Mouse (Mus musculus) heart, postnatal 25 days (tissue): ENCODE data around the gene Arsj. TPM values are rescaled to one million over a fixed set of nuclear protein-coding genes. Genes with fewer than 3 reads are reported as not detected.

Experiments used
- DNase-seq: peaks from one replicate; pipeline ENCODE4 v3.0.0; 2022; ENCODE audit warnings: low spot score
- intact Hi-C: fragments of 180-260 bp; cut with DNase I; formaldehyde crosslinking; loops from one replicate; pipeline ENCODE4 v1.15.1; 2025
- total RNA-seq, 2 experiments: library from RNA; stranded (reverse); gene quantifications; 2 replicates each; pipeline ENCODE4 v1.2.3; 2021

Arsj gene
- total RNA-seq, 2 experiments from 2014 or later: 0.56 to 0.60 TPM

- DNase-seq: no peak
- intact Hi-C loops: no loop called here
Measured at GRCm38 (mm10) chr3:126397985-126398630, 34.6 kb downstream of the Arsj start.

GRCm38 (mm10) chr3:126400726-126401125 lies 37.2 kb downstream of the Arsj start:
- intact Hi-C loops: loop anchor here (5.0 kb wide), 2 partner anchors 388 to 502 kb away; no protein-coding TSS in a partner anchor
- DNase-seq: no peak

- intact Hi-C loops: loop anchor here (2.0 to 5.0 kb wide), 3 partner anchors 391 to 554 kb away; no protein-coding TSS in a partner anchor
- no peak for DNase-seq
Measured at GRCm38 (mm10) chr3:126402836-126403235, 39.4 kb downstream of the Arsj start.

- no peak for DNase-seq
- intact Hi-C loops: loop anchor here (5.0 kb wide), 2 partner anchors 392 to 498 kb away; no protein-coding TSS in a partner anchor
Measured at GRCm38 (mm10) chr3:126404199-126404598, 40.7 kb downstream of the Arsj start.

- DNase-seq: no peak
- intact Hi-C loops: no loop called here
Measured at GRCm38 (mm10) chr3:126430524-126431064, 67.1 kb downstream of the Arsj start.

- DNase-seq: no peak
- intact Hi-C loops: no loop called here
Measured at GRCm38 (mm10) chr3:126439331-126439730, 75.8 kb downstream of the Arsj start.

- intact Hi-C loops: no loop called here
- DNase-seq: no peak
Measured at GRCm38 (mm10) chr3:126449058-126449457, 85.6 kb downstream of the Arsj start.

- no peak for DNase-seq
- intact Hi-C loops: no loop called here
Measured at GRCm38 (mm10) chr3:126449515-126449914, 86.0 kb downstream of the Arsj start.

- DNase-seq: no peak
- intact Hi-C loops: no loop called here
Measured at GRCm38 (mm10) chr3:126455787-126456482, 92.5 kb downstream of the Arsj start.

GRCm38 (mm10) chr3:126463119-126463815 lies 99.8 kb downstream of the Arsj start:
- intact Hi-C loops: no loop called here
- DNase-seq: no peak

GRCm38 (mm10) chr3:126464262-126464661 lies 100.8 kb downstream of the Arsj start:
- no peak for DNase-seq

More at GRCm38 (mm10) chr3:126464262-126464661, 100.8 kb downstream of the Arsj start:
- intact Hi-C loops: no loop called here

Other genes with a start within 250 kb of the Arsj start
- 100 to 1,000 TPM; 150 to 154 TPM for gene Camk2d, start 232.6 kb downstream of the Arsj start, total RNA-seq